ENCODE assay signal across 20 mouse cellular contexts in the genomic region with DNA sequence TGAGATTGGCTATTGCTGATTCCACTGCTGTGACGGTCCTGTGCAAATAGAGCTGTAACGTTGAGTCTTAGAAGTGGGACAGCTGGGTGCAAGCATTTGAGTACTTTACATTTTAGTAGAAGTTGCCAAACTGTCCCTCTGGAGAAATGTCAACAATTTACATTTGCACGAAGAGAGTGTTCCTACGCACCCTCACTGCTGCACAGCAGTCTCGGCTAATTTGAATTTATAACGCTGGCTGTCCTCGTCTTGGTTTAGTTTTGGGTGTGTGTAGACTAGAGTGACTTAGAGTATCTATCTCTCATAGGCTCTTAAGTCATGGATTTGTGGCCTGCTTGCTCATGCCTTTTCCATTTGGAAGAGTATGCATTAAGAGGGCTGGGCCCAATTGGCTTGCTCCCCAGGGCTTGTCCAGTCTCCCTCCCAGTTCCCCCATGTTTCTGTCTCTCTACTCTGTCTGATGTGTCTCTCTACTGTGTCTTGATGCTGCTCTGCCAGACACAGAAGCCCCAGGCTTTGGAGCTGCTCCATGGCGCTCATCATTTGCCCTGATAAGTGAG.
DNase-seq lines count a peak whose midpoint lies in the region; ATAC-seq and TF ChIP-seq lines count a peak whose summit lies in the region.
"Had no signal": no experiment of that assay in that cellular context is flagged by ENCODE, and none has a peak within 500 bp of the region (broad histone marks: within the 10 kb centered on the region; RNA-seq: fewer than 3 reads in every experiment).

No protein-coding gene starts in this region.

- H3K27ac ChIP-seq in stomach, embryonic 14.5 days (ENCODE audit: low read length) = peak overlapping the region; percentile 44; the same call in 1 of the 2 replicates
- H3K27ac ChIP-seq in stomach, postnatal 0 days (replicated peaks) = no peak overlapping the region
- peak overlapping the region; percentile 53; the same call in 1 of the 2 replicates for H3K27ac ChIP-seq in stomach, embryonic 15.5 days
- H3K27ac ChIP-seq in forebrain, embryonic 12.5 days = no peak overlapping the region
- H3K27ac ChIP-seq: embryonic facial prominence, embryonic 15.5 days; gastrocnemius, adult 2 months; hindbrain, embryonic 15.5 days had no signal

- H3K27me3 ChIP-seq in stomach, embryonic 14.5 days (ENCODE audit: control insufficient read depth, insufficient read depth, low read length) = no peaks in the 10 kb centered on the region
- H3K27me3 ChIP-seq in stomach, postnatal 0 days (ENCODE audit: control insufficient read depth, insufficient read depth, low read length) = no peaks in the 10 kb centered on the region
- no peaks in the 10 kb centered on the region for H3K27me3 ChIP-seq in stomach, embryonic 15.5 days (replicated peaks)
- no peaks in the 10 kb centered on the region for H3K27me3 ChIP-seq in forebrain, embryonic 12.5 days
- H3K27me3 ChIP-seq: embryonic facial prominence, embryonic 15.5 days; heart, embryonic 12.5 days; hindbrain, embryonic 15.5 days had no signal

- no peak overlapping the region for H3K4me3 ChIP-seq in stomach, embryonic 14.5 days (ENCODE audit: low read depth, low read length)
- no peak overlapping the region for H3K4me3 ChIP-seq in stomach, postnatal 0 days (ENCODE audit: low read depth, low read length)
- H3K4me3 ChIP-seq in stomach, embryonic 15.5 days (replicated peaks) = no peak overlapping the region
- H3K4me3 ChIP-seq in forebrain, embryonic 12.5 days (replicated peaks) = no peak overlapping the region
- H3K4me3 ChIP-seq: embryonic facial prominence, embryonic 15.5 days; erythroblast, embryonic 14.5 days; gastrocnemius, adult 2 months; heart, embryonic 12.5 days; hindbrain, embryonic 15.5 days had no signal

- no peaks in the 10 kb centered on the region for H3K36me3 ChIP-seq in stomach, embryonic 14.5 days (ENCODE audit: control insufficient read depth, insufficient read depth, low read length)
- no peaks in the 10 kb centered on the region for H3K36me3 ChIP-seq in stomach, postnatal 0 days (ENCODE audit: control insufficient read depth, insufficient read depth, low read length)
- H3K36me3 ChIP-seq in stomach, embryonic 15.5 days = no peaks in the 10 kb centered on the region
- no peaks in the 10 kb centered on the region for H3K36me3 ChIP-seq in forebrain, embryonic 12.5 days (replicated peaks)
- H3K36me3 ChIP-seq: embryonic facial prominence, embryonic 15.5 days; heart, embryonic 12.5 days; hindbrain, embryonic 15.5 days had no signal

- no peak for TF ChIP-seq CTCF in stomach, postnatal 0 days (IDR thresholded peaks at IDR 0.05; ENCODE audit: low read depth)

- ATAC-seq in stomach, embryonic 14.5 days (ENCODE audit: insufficient number of reproducible peaks, insufficient read depth, low FRiP score, low read depth) = peak; percentile 42; the same call in 1 of the 2 replicates
- no peak for ATAC-seq in stomach, postnatal 0 days (ENCODE audit: low FRiP score, low TSS enrichment)
- ATAC-seq in stomach, embryonic 15.5 days (ENCODE audit: insufficient read depth, low FRiP score, low read depth) = no peak; the same call in 1 of the 2 replicates
- no peak for ATAC-seq in forebrain, embryonic 12.5 days (ENCODE audit: low FRiP score)
- ATAC-seq: forebrain, embryonic 16.5 days had no signal

- WGBS in stomach, embryonic 14.5 days = 43% methylated on average over 8 of the region's 8 CpGs
- 56% methylated on average over 8 of the region's 8 CpGs for WGBS in stomach, postnatal 0 days
- WGBS in stomach, embryonic 15.5 days = 53% methylated on average over 8 of the region's 8 CpGs
- WGBS in forebrain, embryonic 12.5 days = 92% methylated on average over 8 of the region's 8 CpGs

- DNase-seq in left cerebral cortex, postnatal 14 days (ENCODE audit: low spot score in 2 of 2) = peak; percentile 8 to 46
- no peak for DNase-seq in left cerebral cortex, postnatal 10 days (ENCODE audit: extremely low spot score in 1 of 2, low spot score in 2 of 2)
- no peak for DNase-seq in stomach, postnatal 0 days (ENCODE audit: low spot score)
- DNase-seq in heart, postnatal 36 days = no peak
- DNase-seq: adrenal gland, adult 2 months; adrenal gland, postnatal 36 days; cerebellum, adult 11 months; cerebellum, adult 8-10 months; cerebellum, postnatal 14 days; embryo, embryonic 11 days; gastrocnemius, adult 2 months; gastrocnemius, postnatal 25 days had no signal

- no peaks in the 10 kb centered on the region for H3K9me3 ChIP-seq in stomach, embryonic 14.5 days (ENCODE audit: control insufficient read depth, low read depth, low read length)
- H3K9me3 ChIP-seq in stomach, postnatal 0 days (ENCODE audit: control insufficient read depth, low read length) = no peaks in the 10 kb centered on the region
- H3K9me3 ChIP-seq in stomach, embryonic 15.5 days = no peaks in the 10 kb centered on the region
- no peaks in the 10 kb centered on the region for H3K9me3 ChIP-seq in forebrain, embryonic 12.5 days
- H3K9me3 ChIP-seq: embryonic facial prominence, embryonic 15.5 days; heart, embryonic 12.5 days; hindbrain, embryonic 15.5 days had no signal

- intact Hi-C loops in left cerebral cortex, postnatal 14 days (cut with DNase I) = no loop called here
- intact Hi-C loops in left cerebral cortex, postnatal 10 days (cut with DNase I) = no loop called here
- intact Hi-C loops in heart, postnatal 36 days (cut with DNase I) = no loop called here

- H3K9ac ChIP-seq in stomach, embryonic 14.5 days (replicated peaks; ENCODE audit: low read depth, low read length) = no peak overlapping the region
- no peak overlapping the region for H3K9ac ChIP-seq in stomach, postnatal 0 days (ENCODE audit: low read length)
- H3K9ac ChIP-seq in stomach, embryonic 15.5 days = no peak overlapping the region
- no peak overlapping the region for H3K9ac ChIP-seq in forebrain, embryonic 12.5 days
- H3K9ac ChIP-seq: embryonic facial prominence, embryonic 15.5 days; heart, embryonic 12.5 days; hindbrain, embryonic 15.5 days had no signal

- H3K4me2 ChIP-seq in stomach, embryonic 14.5 days (replicated peaks; ENCODE audit: low read depth, low read length) = no peak overlapping the region
- no peak overlapping the region for H3K4me2 ChIP-seq in stomach, postnatal 0 days (replicated peaks; ENCODE audit: low read depth)
- no peak overlapping the region for H3K4me2 ChIP-seq in stomach, embryonic 15.5 days
- H3K4me2 ChIP-seq in forebrain, embryonic 12.5 days = no peak overlapping the region
- H3K4me2 ChIP-seq: embryonic facial prominence, embryonic 15.5 days; heart, embryonic 12.5 days; hindbrain, embryonic 15.5 days had no signal

- no peaks in the 10 kb centered on the region for H3K4me1 ChIP-seq in stomach, embryonic 14.5 days (ENCODE audit: control insufficient read depth, insufficient read depth, low read length)
- no peaks in the 10 kb centered on the region for H3K4me1 ChIP-seq in stomach, postnatal 0 days (replicated peaks; ENCODE audit: control insufficient read depth, insufficient read depth)
- H3K4me1 ChIP-seq in stomach, embryonic 15.5 days = no peaks in the 10 kb centered on the region
- H3K4me1 ChIP-seq in forebrain, embryonic 12.5 days = no peaks in the 10 kb centered on the region
- H3K4me1 ChIP-seq: embryonic facial prominence, embryonic 15.5 days; heart, embryonic 12.5 days; hindbrain, embryonic 15.5 days had no signal

- no peak for TF ChIP-seq EP300 in stomach, postnatal 0 days (optimal IDR thresholded peaks at IDR 0.05)

Comparison
In these comparisons a context has a peak if more than half of its experiments do, and no peak if none do; other contexts are left out.
1. DNase-seq: peak in left cerebral cortex, postnatal 14 days (2 of 2); none in left cerebral cortex, postnatal 10 days (0 of 2), stomach, postnatal 0 days (single experiment) and heart, postnatal 36 days (0 of 2).
2. H3K27ac ChIP-seq: peak in stomach, embryonic 14.5 days (single experiment) and stomach, embryonic 15.5 days (single experiment); none in stomach, postnatal 0 days (single experiment) and forebrain, embryonic 12.5 days (single experiment).